Mouse (Mus musculus) mesoderm, embryonic 11.5 days (tissue): ENCODE measurements around the gene Plcxd2.

ENCODE experiments used
- DNase-seq: peaks from one replicate; pipeline ENCODE4 v3.0.0-alpha.2; 2012; ENCODE audit warnings: low read depth, low spot score

The Plcxd2 gene

GRCm38 (mm10) chr16:45990901-45991676, 18.9 kb downstream of the Plcxd2 start:
- peak; percentile 30 for DNase-seq

- no peak for DNase-seq
These were observed 23.8 kb downstream of the Plcxd2 start for GRCm38 (mm10) chr16:45986236-45986635.

GRCm38 (mm10) chr16:45984610-45985606, 25.1 kb downstream of the Plcxd2 start:
- DNase-seq = peak; percentile 12

- no peak for DNase-seq
These were observed 33.8 kb downstream of the Plcxd2 start for GRCm38 (mm10) chr16:45976251-45976650.

GRCm38 (mm10) chr16:45973959-45974686, 35.9 kb downstream of the Plcxd2 start:
- no peak for DNase-seq

GRCm38 (mm10) chr16:45970187-45970586, 39.8 kb downstream of the Plcxd2 start:
- peak; percentile 41 for DNase-seq

GRCm38 (mm10) chr16:45968716-45969115, 41.3 kb downstream of the Plcxd2 start:
- no peak for DNase-seq

GRCm38 (mm10) chr16:45967471-45967870, 42.5 kb downstream of the Plcxd2 start:
- peak; percentile 84 for DNase-seq

GRCm38 (mm10) chr16:45966604-45967003, 43.4 kb downstream of the Plcxd2 start:
- no peak for DNase-seq

- DNase-seq = no peak
These were observed 45.2 kb downstream of the Plcxd2 start for GRCm38 (mm10) chr16:45964777-45965176.

GRCm38 (mm10) chr16:45963837-45964236, 46.2 kb downstream of the Plcxd2 start:
- DNase-seq = no peak

GRCm38 (mm10) chr16:45963088-45963487, 46.9 kb downstream of the Plcxd2 start:
- DNase-seq = peak; percentile 18

GRCm38 (mm10) chr16:45960978-45961377, 49.0 kb downstream of the Plcxd2 start:
- DNase-seq = no peak

- DNase-seq = no peak
These were observed 53.5 kb downstream of the Plcxd2 start for GRCm38 (mm10) chr16:45956390-45956950.

GRCm38 (mm10) chr16:45953394-45953793, 56.6 kb downstream of the Plcxd2 start, which contains the start of gene Phldb2:
TSS of gene Phldb2 (minus strand) at chr16:45953598.
- no peak for DNase-seq

- DNase-seq = no peak
These were observed 57.5 kb downstream of the Plcxd2 start for GRCm38 (mm10) chr16:45952501-45952900.

GRCm38 (mm10) chr16:45952035-45952434, 58.0 kb downstream of the Plcxd2 start:
- DNase-seq = no peak

- DNase-seq = no peak
These were observed 63.7 kb downstream of the Plcxd2 start for GRCm38 (mm10) chr16:45946335-45946734.

GRCm38 (mm10) chr16:45945649-45946048, 64.4 kb downstream of the Plcxd2 start:
- no peak for DNase-seq

- no peak for DNase-seq
These were observed 64.8 kb downstream of the Plcxd2 start for GRCm38 (mm10) chr16:45945174-45945631.
